Mouse (Mus musculus): ENCODE measurements at regions not wholly inside any gene's neighbourhood (a gene's known extent, or its start where the extent isn't known, plus 50 kb on each side); places are given as distances from the start of the nearest gene placed in this dataset.

GRCm38 (mm10) chr14:66557631-66558030, 548.6 kb upstream of the Gulo start:
- no peak overlapping the region for H3K9ac ChIP-seq
- H3K36me3 ChIP-seq (ENCODE audit: insufficient read depth): no peaks in the 10 kb centered on the region
- no peaks in the 10 kb centered on the region for H3K27me3 ChIP-seq (ENCODE audit: insufficient read depth, low read length)
- no peaks in the 10 kb centered on the region for H3K4me1 ChIP-seq (ENCODE audit: insufficient read depth)
- H3K9me3 ChIP-seq (ENCODE audit: low read length): no peaks in the 10 kb centered on the region
- no peak overlapping the region for H3K27ac ChIP-seq (ENCODE audit: low read depth, low read length)
- 85% methylated on average over 8 of the region's 8 CpGs for WGBS
- no peak for DNase-seq
- H3K4me3 ChIP-seq (ENCODE audit: low read depth, low read length): no peak overlapping the region
- ATAC-seq: no peak
- H3K4me2 ChIP-seq (ENCODE audit: low read depth): no peak overlapping the region
- no peak for TF ChIP-seq CTCF (IDR thresholded peaks at IDR 0.05; ENCODE audit: low read depth)

- no peak for TF ChIP-seq CTCF (IDR thresholded peaks at IDR 0.05; ENCODE audit: low read depth)
- H3K4me1 ChIP-seq (ENCODE audit: insufficient read depth): no peaks in the 10 kb centered on the region
- H3K4me3 ChIP-seq (ENCODE audit: low read depth, low read length): no peak overlapping the region
- H3K9ac ChIP-seq: no peak overlapping the region
- no peak overlapping the region for H3K4me2 ChIP-seq (ENCODE audit: low read depth)
- no peaks in the 10 kb centered on the region for H3K9me3 ChIP-seq (ENCODE audit: low read length)
- no peaks in the 10 kb centered on the region for H3K36me3 ChIP-seq (ENCODE audit: insufficient read depth)
- no peak overlapping the region for H3K27ac ChIP-seq (ENCODE audit: low read depth, low read length)
- no peaks in the 10 kb centered on the region for H3K27me3 ChIP-seq (ENCODE audit: insufficient read depth, low read length)
- DNase-seq (no peak), ATAC-seq (no peak)
- WGBS: 75% methylated on average over 6 of the region's 6 CpGs
These were observed 529.5 kb upstream of the Gulo start for GRCm38 (mm10) chr14:66538498-66538897.

GRCm38 (mm10) chr14:66534671-66535070, 525.7 kb upstream of the Gulo start:
- TF ChIP-seq CTCF (IDR thresholded peaks at IDR 0.05; ENCODE audit: low read depth): no peak
- no peak overlapping the region for H3K4me3 ChIP-seq (ENCODE audit: low read depth, low read length)
- H3K36me3 ChIP-seq (ENCODE audit: insufficient read depth): no peaks in the 10 kb centered on the region
- no peak overlapping the region for H3K27ac ChIP-seq (ENCODE audit: low read depth, low read length)
- H3K4me1 ChIP-seq (ENCODE audit: insufficient read depth): no peaks in the 10 kb centered on the region
- H3K27me3 ChIP-seq (ENCODE audit: insufficient read depth, low read length): no peaks in the 10 kb centered on the region
- ATAC-seq (peak; percentile 89), DNase-seq (peak; percentile 64)
- 20% methylated on average over 1 of the region's 1 CpGs for WGBS
- H3K4me2 ChIP-seq (ENCODE audit: low read depth): no peak overlapping the region
- H3K9ac ChIP-seq: no peak overlapping the region
- H3K9me3 ChIP-seq (ENCODE audit: low read length): no peaks in the 10 kb centered on the region

- TF ChIP-seq CTCF (IDR thresholded peaks at IDR 0.05; ENCODE audit: low read depth): no peak
- Histone ChIP-seq H3K27me3 (ENCODE audit: insufficient read depth, low read length) (no peaks in the 10 kb centered on the region), H3K9ac (no peak overlapping the region), H3K4me3 (ENCODE audit: low read depth, low read length) (no peak overlapping the region), H3K27ac (ENCODE audit: low read depth, low read length) (no peak overlapping the region), H3K4me1 (ENCODE audit: insufficient read depth) (no peaks in the 10 kb centered on the region), H3K9me3 (ENCODE audit: low read length) (no peaks in the 10 kb centered on the region), H3K36me3 (ENCODE audit: insufficient read depth) (no peaks in the 10 kb centered on the region), H3K4me2 (ENCODE audit: low read depth) (no peak overlapping the region)
- DNase-seq (no peak), ATAC-seq (no peak)
- 48% methylated on average over 5 of the region's 5 CpGs for whole genome bisulfite sequencing
These were observed 519.1 kb upstream of the Gulo start for GRCm38 (mm10) chr14:66528135-66528534.

- H3K27me3 ChIP-seq (ENCODE audit: insufficient read depth, low read length): no peaks in the 10 kb centered on the region
- H3K4me2 ChIP-seq (ENCODE audit: low read depth): no peak overlapping the region
- no peaks in the 10 kb centered on the region for H3K9me3 ChIP-seq (ENCODE audit: low read length)
- ATAC-seq (no peak), DNase-seq (no peak)
- no peak overlapping the region for H3K9ac ChIP-seq
- H3K36me3 ChIP-seq (ENCODE audit: insufficient read depth): no peaks in the 10 kb centered on the region
- no peak overlapping the region for H3K4me3 ChIP-seq (ENCODE audit: low read depth, low read length)
- H3K27ac ChIP-seq (ENCODE audit: low read depth, low read length): no peak overlapping the region
- WGBS: 67% methylated on average over 6 of the region's 6 CpGs
- H3K4me1 ChIP-seq (ENCODE audit: insufficient read depth): peaks cover 9% of the 10 kb centered on the region; the same call in 1 of the 2 replicates
- TF ChIP-seq CTCF (IDR thresholded peaks at IDR 0.05; ENCODE audit: low read depth): no peak
These were observed 518.1 kb upstream of the Gulo start for GRCm38 (mm10) chr14:66527061-66527460.

GRCm38 (mm10) chr14:66522856-66523400, 513.9 kb upstream of the Gulo start:
- no peaks in the 10 kb centered on the region for H3K9me3 ChIP-seq (ENCODE audit: low read length)
- peak overlapping the region; percentile 58 for H3K27ac ChIP-seq (ENCODE audit: low read depth, low read length)
- H3K4me2 ChIP-seq (ENCODE audit: low read depth): no peak overlapping the region
- H3K9ac ChIP-seq: no peak overlapping the region
- H3K27me3 ChIP-seq (ENCODE audit: insufficient read depth, low read length): no peaks in the 10 kb centered on the region
- whole genome bisulfite sequencing: 48% methylated on average over 6 of the region's 6 CpGs
- no peak for DNase-seq
- H3K36me3 ChIP-seq (ENCODE audit: insufficient read depth): no peaks in the 10 kb centered on the region
- H3K4me3 ChIP-seq (ENCODE audit: low read depth, low read length): no peak overlapping the region
- peak; percentile 42; the same call in 1 of the 2 replicates for ATAC-seq
- H3K4me1 ChIP-seq (ENCODE audit: insufficient read depth): peaks cover 9% of the 10 kb centered on the region; the same call in 1 of the 2 replicates
- no peak for TF ChIP-seq CTCF (IDR thresholded peaks at IDR 0.05; ENCODE audit: low read depth)

- H3K9ac ChIP-seq: no peak overlapping the region
- DNase-seq (peak; percentile 45), ATAC-seq (peak; percentile 67)
- H3K27ac ChIP-seq (ENCODE audit: low read depth, low read length): no peak overlapping the region; the same call in 1 of the 2 replicates
- no peak overlapping the region for H3K4me3 ChIP-seq (ENCODE audit: low read depth, low read length)
- no peaks in the 10 kb centered on the region for H3K36me3 ChIP-seq (ENCODE audit: insufficient read depth)
- TF ChIP-seq CTCF (IDR thresholded peaks at IDR 0.05; ENCODE audit: low read depth): no peak
- no peak overlapping the region for H3K4me2 ChIP-seq (ENCODE audit: low read depth)
- H3K4me1 ChIP-seq (ENCODE audit: insufficient read depth): peaks cover 9% of the 10 kb centered on the region; the same call in 1 of the 2 replicates
- H3K27me3 ChIP-seq (ENCODE audit: insufficient read depth, low read length): no peaks in the 10 kb centered on the region
- WGBS: 66% methylated on average over 7 of the region's 7 CpGs
- H3K9me3 ChIP-seq (ENCODE audit: low read length): no peaks in the 10 kb centered on the region
These were observed 513.0 kb upstream of the Gulo start for GRCm38 (mm10) chr14:66521836-66522629.

All from forebrain, postnatal 0 days (tissue).